Mouse (Mus musculus) embryonic facial prominence, embryonic 11.5 days (tissue): ENCODE data around the gene Fam43a. TPM values are rescaled to one million over a fixed set of nuclear protein-coding genes. Genes with fewer than 3 reads are reported as not detected.

Source experiments
- ATAC-seq: fragments of 200-750 bp; cut with Nextera tagmentation; replicated peaks from 2 replicates; pipeline ENCODE4 v1.8.0; 2017; ENCODE audit warnings: low read depth; ENCODE audit not compliant: insufficient number of reproducible peaks, low FRiP score, low TSS enrichment
- DNase-seq: peaks from one replicate; pipeline ENCODE4 v3.0.0-alpha.2; 2015; ENCODE audit warnings: low spot score
- H3K27ac ChIP-seq: fragments of 300-500 bp; sonication (generic); replicated peaks from 2 replicates; pipeline ENCODE4 v1.5.1; 2014; ENCODE audit warnings: mild to moderate bottlenecking, low read depth, low read length, control low read depth
- H3K27me3 ChIP-seq: fragments of 300-500 bp; sonication (generic); 2 replicates; pipeline ENCODE4 v1.6.1; 2014; ENCODE audit warnings: mild to moderate bottlenecking, low read length, moderate library complexity, mixed read lengths; ENCODE audit not compliant: control insufficient read depth, insufficient read depth
- H3K36me3 ChIP-seq: fragments of 300-500 bp; sonication (generic); replicated peaks from 2 replicates; pipeline ENCODE4 v1.6.1; 2014; ENCODE audit warnings: low read depth, mild to moderate bottlenecking, low read length, moderate library complexity, mixed read lengths; ENCODE audit not compliant: control insufficient read depth, insufficient read depth
- H3K4me1 ChIP-seq: fragments of 300-500 bp; sonication (generic); 2 replicates; pipeline ENCODE4 v1.6.1; 2014; ENCODE audit warnings: low read length, mixed read lengths; ENCODE audit not compliant: control insufficient read depth, insufficient read depth
- H3K4me2 ChIP-seq: fragments of 300-500 bp; sonication (generic); 2 replicates; pipeline ENCODE4 v1.6.1; 2014; ENCODE audit warnings: low read depth, mild to moderate bottlenecking, control low read depth, low read length, moderate library complexity
- H3K4me3 ChIP-seq: fragments of 300-500 bp; sonication (generic); 2 replicates; pipeline ENCODE4 v1.5.1; 2014; ENCODE audit warnings: low read depth, low read length, control low read depth
- H3K9ac ChIP-seq: fragments of 300-500 bp; sonication (generic); replicated peaks from 2 replicates; pipeline ENCODE4 v1.6.1; 2014; ENCODE audit warnings: mild to moderate bottlenecking, control low read depth, low read length
- H3K9me3 ChIP-seq: fragments of 300-500 bp; sonication (generic); replicated peaks from 2 replicates; pipeline ENCODE4 v1.6.1; 2016; ENCODE audit warnings: mild to moderate bottlenecking, low read length, inconsistent platforms, mixed read lengths; ENCODE audit not compliant: control insufficient read depth
- WGBS: fragments of 180-500 bp; shearing (Covaris S2); extraction: QIAGEN DNeasy Blood & Tissue Kit; methylation state at CpG from one replicate; pipeline ENCODE4 v1.1.7; 2014; 5-methylcytosine and 5-hydroxymethylcytosine counted together
- polyA plus RNA-seq: library from polyadenylated mRNA; unstranded; fragments of >200 nt; fragmentation: Nextera tagmentation; extraction: Ambion mirVana; gene quantifications from 2 replicates; pipeline ENCODE4 v1.2.1, GENCODE M21; 2014

Fam43a gene
- polyA plus RNA-seq, 1 experiment from 2014 or later, result 10.4 TPM

GRCm38 (mm10) chr16:30644981-30645380 lies 45.5 kb downstream of the Fam43a start:
- Histone ChIP-seq H3K27me3 (no peaks in the 10 kb centered on the region), H3K27ac (no peak overlapping the region), H3K4me2 (no peak overlapping the region), H3K9me3 (no peaks in the 10 kb centered on the region), H3K4me1 (no peaks in the 10 kb centered on the region), H3K9ac (no peak overlapping the region), H3K36me3 (no peaks in the 10 kb centered on the region), H3K4me3 (no peak overlapping the region)
- DNase-seq (no peak), ATAC-seq (no peak)
- WGBS, result 93% methylated on average over 4 of the region's 4 CpGs

GRCm38 (mm10) chr16:30645841-30646558 lies 46.5 kb downstream of the Fam43a start:
- no peaks in the 10 kb centered on the region for H3K27me3 ChIP-seq
- 33% methylated on average over 9 of the region's 9 CpGs for WGBS
- no peak overlapping the region for H3K27ac ChIP-seq
- H3K4me2 ChIP-seq, result no peak overlapping the region
- no peaks in the 10 kb centered on the region for H3K4me1 ChIP-seq
- H3K4me3 ChIP-seq, result no peak overlapping the region
- H3K36me3 ChIP-seq, result no peaks in the 10 kb centered on the region
- DNase-seq (no peak), ATAC-seq (no peak)
- H3K9ac ChIP-seq, result no peak overlapping the region
- H3K9me3 ChIP-seq, result no peaks in the 10 kb centered on the region

GRCm38 (mm10) chr16:30646856-30647255 lies 47.3 kb downstream of the Fam43a start:
- WGBS, result 68% methylated on average over 3 of the region's 3 CpGs
- no peaks in the 10 kb centered on the region for H3K27me3 ChIP-seq
- DNase-seq (no peak), ATAC-seq (no peak)
- H3K4me1 ChIP-seq, result no peaks in the 10 kb centered on the region
- H3K4me2 ChIP-seq, result no peak overlapping the region
- no peak overlapping the region for H3K9ac ChIP-seq
- no peaks in the 10 kb centered on the region for H3K9me3 ChIP-seq
- no peaks in the 10 kb centered on the region for H3K36me3 ChIP-seq
- H3K27ac ChIP-seq, result no peak overlapping the region
- H3K4me3 ChIP-seq, result no peak overlapping the region

GRCm38 (mm10) chr16:30651292-30651691 lies 51.8 kb downstream of the Fam43a start:
- H3K27ac ChIP-seq, result no peak overlapping the region
- H3K9ac ChIP-seq, result no peak overlapping the region
- no peaks in the 10 kb centered on the region for H3K9me3 ChIP-seq
- no peaks in the 10 kb centered on the region for H3K4me1 ChIP-seq
- no peaks in the 10 kb centered on the region for H3K36me3 ChIP-seq
- ATAC-seq (no peak), DNase-seq (no peak)
- H3K27me3 ChIP-seq, result no peaks in the 10 kb centered on the region
- H3K4me3 ChIP-seq, result no peak overlapping the region
- no peak overlapping the region for H3K4me2 ChIP-seq
- WGBS, result 80% methylated on average over 1 of the region's 1 CpGs

Other genes starting within 250 kb of the Fam43a start
- gene Atp13a3, start 193.7 kb upstream of the Fam43a start, polyA plus RNA-seq, result 10.9 and 13.3 TPM in 2 replicates
- 24.3 and 24.7 TPM in 2 replicates for gene Tmem44, start 48.9 kb upstream of the Fam43a start, polyA plus RNA-seq
- 78.0 and 87.0 TPM in 2 replicates for gene Lsg1, start 12.1 kb upstream of the Fam43a start, polyA plus RNA-seq